Mouse (Mus musculus) layer of hippocampus, postnatal 25 days (tissue): ENCODE data around the gene Kcmf1. TPM values are rescaled to one million over a fixed set of nuclear protein-coding genes. Genes with fewer than 3 reads are reported as not detected.
"Not testable (repeated sequence)": the region's sequence is repeated elsewhere in the genome, so short reads cannot be mapped to it uniquely, and the experiment has no call there.

Source experiments
- DNase-seq, 2 experiments: peaks; one replicate each; pipeline ENCODE4 v3.0.0; 2022; ENCODE audit warnings: mixed read lengths in 2 of 2, low spot score in 1 of 2; ENCODE audit errors: extremely low spot score in 1 of 2
- total RNA-seq, 2 experiments: library from RNA; stranded (reverse); gene quantifications; 2 replicates each; pipeline ENCODE4 v1.2.3; 2021

The Kcmf1 gene
- total RNA-seq, 2 experiments from 2014 or later: 60.1 to 65.6 TPM

DNA sequence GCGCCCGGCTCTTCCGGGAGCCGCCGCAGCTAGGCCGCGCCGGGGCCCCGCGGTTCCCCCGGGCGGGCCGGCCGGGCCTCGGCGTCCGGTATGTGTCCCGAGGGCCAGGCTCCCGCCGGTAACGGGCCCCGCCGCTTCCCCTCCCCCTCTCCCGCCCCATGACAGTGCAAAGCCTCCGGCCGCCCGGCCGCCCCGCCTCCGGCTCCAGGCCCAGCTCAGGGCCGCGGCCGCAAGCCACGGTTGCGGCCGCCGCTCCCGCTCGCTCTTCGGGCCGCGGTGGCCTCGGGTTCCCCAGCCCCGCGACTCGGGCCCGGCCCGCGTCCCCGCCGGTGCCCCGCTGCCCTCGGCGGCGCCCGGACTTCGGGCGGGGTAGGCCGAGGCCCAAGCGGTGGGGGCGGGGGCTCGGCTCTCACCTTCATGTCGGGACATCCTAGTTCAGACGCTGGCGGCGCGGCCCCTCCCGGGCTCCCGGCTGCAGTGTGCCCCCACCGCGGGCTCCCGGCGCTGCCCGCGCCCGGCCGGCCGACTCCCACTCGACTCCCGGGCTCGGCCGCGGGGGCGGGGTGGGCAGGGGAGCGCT is 488 bp downstream of the Kcmf1 start:
- DNase-seq: no peak

DNA sequence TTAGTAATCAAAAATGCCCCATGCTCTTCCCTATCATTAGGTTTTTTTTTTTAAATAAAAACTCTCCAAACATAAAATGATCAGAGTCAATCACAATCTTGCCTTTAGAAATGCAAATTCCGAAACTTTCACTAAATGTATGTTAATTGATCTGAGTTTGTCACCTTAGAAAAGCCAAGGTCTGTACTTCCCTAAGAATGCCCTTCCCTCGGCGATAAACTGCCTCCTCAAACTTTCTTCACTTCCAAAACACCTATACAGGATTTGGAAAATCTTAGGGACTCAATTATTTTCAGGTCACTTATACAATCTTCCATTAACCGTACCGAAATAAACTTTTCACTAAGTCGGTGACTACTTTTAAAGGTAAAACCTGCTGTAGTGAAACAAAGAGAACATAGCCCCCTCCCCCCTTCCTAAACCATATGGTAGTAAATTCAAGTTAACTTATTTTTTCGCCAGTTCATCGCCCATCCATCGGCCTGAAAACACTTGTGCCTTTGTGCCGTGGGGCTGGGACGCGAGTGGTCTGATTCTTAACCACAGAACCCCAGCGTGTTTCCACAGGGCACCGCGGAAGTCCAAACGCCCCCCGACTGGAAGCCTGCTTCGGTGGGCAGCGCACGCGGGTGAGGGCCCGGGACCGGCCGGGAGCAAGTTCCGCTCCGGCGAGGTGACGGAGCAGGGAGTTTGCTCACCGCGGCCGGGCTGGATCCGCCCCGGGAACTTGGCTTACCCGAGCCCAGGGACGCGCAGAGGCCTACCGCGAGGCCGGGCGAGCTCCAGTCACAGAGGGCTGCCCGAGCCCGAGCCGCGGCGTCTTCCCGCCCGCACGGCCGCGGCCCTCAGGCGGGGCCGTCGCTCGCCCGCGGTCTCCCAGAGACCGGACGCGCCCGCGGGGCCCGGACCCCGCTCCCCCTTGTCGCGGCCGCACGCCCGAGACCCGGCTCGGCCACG is 1.3 kb downstream of the Kcmf1 start:
- peak; percentile 39 to 45 for DNase-seq

DNA sequence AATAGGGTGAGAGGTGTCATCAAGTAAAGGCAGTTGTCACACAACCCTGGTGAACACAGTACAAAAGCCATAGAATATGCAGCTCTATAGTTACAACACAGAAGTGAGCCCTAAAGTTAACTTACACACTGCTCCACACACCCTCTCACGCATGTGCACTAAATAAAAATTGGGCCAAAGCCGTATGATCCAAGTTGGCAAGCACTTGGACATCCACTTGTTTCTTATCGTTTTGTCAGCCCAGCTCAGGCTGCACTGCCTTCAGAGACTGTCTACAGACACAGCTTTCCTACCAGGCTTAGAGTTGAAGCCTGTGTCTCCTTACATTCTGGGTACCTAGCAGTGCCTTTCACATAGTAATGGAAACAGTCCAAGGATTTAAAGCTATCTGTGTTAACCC is 4.8 kb downstream of the Kcmf1 start:
- no peak for DNase-seq

DNA sequence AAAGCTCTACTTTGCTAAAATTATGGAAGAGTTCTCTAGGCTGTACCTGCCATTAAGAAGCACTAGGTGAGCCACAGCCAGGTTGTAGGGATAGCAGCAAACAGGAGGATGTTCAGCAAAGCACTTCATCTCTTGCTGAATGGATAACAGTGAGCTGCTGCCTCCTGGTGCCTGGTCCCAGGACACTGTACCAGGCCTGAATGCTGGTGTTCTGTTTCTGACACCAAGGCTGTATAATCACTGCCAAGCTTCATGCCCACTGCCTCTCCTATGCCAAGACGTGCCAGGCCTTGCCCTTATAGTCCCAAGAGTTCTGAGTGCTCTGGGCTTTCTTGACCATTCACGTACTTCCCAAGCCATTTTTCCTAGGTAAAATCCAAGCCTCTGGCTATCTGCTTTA is 8.5 kb downstream of the Kcmf1 start:
- DNase-seq: no peak

- no peak for DNase-seq
Observed at GRCm38 (mm10) chr6:72888655-72889054, 11.1 kb downstream of the Kcmf1 start.

GRCm38 (mm10) chr6:72885268-72885667 is 14.5 kb downstream of the Kcmf1 start:
- DNase-seq: no peak

DNA sequence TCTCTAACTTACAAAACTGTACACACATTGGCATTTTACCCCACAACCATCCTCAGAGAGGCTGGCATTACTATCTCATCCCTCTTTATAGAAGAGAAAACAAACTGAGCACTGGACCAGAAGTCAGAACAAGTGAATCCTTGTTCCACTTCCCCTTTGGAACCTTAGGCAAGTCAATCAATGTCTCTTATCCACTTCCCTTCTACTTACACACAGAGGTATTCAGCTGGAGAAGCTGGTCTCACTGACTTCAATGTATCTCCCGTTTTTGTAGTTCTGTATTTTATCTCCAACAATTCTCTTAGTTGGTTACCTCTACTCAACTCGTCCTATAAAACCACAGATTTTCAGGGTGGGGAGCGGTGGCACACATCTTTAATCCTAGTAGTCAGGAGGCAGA is 15.0 kb downstream of the Kcmf1 start:
- DNase-seq: no peak

- DNase-seq: no peak
Observed at GRCm38 (mm10) chr6:72882661-72883458, 16.9 kb downstream of the Kcmf1 start.

- DNase-seq: no peak
Observed at GRCm38 (mm10) chr6:72882222-72882621, 17.6 kb downstream of the Kcmf1 start.

GRCm38 (mm10) chr6:72881619-72881979 is 18.2 kb downstream of the Kcmf1 start:
- no peak for DNase-seq

DNA sequence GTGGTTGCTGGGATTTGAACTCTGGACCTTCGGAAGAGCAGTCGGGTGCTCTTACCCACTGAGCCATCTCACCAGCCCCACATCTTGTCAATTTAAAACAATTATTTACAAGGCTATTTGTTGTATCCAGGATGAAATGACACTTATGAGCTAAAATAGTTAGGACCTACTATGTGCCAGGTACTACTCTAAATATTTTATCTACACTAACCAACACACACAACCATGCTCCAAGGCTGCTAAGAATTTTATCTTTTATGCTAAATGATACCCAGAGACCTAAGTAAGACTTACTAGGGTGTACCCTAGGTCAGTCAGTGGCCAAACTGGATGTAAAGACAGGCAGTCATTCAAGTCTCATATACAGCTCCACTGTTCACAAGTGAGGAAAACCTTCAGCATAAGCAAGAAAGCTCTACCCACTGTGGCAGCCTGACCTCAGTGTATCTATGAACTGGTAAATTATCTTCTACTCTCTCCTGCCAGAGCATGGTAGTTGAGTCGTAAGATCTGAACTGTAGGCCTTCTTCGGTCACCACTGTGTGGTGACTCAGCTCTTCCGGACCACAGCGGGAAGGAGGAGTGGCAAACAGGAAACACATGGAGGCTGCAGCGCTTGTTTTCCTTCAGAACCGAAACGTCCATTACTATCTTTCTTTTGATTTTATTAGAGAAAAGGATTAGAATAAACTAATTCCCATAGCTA is 18.7 kb downstream of the Kcmf1 start:
- no peak for DNase-seq

GRCm38 (mm10) chr6:72876629-72877028 is 23.1 kb downstream of the Kcmf1 start:
- no peak for DNase-seq

GRCm38 (mm10) chr6:72873338-72873737 is 26.4 kb downstream of the Kcmf1 start:
- DNase-seq: no peak

DNA sequence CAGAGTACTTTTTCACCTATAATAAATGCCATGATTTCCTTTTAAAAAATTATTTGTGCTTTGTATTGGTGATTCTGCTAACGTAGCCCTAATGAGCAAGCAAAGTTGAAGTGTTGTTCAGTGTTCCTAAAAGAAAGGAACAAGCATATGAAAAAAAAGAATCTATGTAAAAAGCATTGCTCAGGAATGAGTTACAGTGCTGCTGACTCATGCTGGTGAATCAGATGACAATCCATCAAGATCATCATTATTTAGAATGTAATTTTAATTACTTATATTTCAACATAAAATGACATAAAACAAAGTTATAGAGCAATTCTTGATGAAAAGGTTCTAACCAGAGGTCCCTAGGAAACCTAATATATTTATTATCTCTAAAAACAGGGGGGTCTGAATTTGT is 27.5 kb downstream of the Kcmf1 start:
- DNase-seq: no peak

GRCm38 (mm10) chr6:72869601-72870000 is 30.2 kb downstream of the Kcmf1 start:
- no peak for DNase-seq

- no peak for DNase-seq
Observed at GRCm38 (mm10) chr6:72868688-72869087, 31.1 kb downstream of the Kcmf1 start.

- no peak for DNase-seq
Observed at GRCm38 (mm10) chr6:72867746-72868145, 32.0 kb downstream of the Kcmf1 start.

- no peak for DNase-seq
Observed at GRCm38 (mm10) chr6:72866232-72866631, 33.5 kb downstream of the Kcmf1 start.

GRCm38 (mm10) chr6:72862686-72863085 is 37.1 kb downstream of the Kcmf1 start:
- not testable (repeated sequence) for DNase-seq

DNA sequence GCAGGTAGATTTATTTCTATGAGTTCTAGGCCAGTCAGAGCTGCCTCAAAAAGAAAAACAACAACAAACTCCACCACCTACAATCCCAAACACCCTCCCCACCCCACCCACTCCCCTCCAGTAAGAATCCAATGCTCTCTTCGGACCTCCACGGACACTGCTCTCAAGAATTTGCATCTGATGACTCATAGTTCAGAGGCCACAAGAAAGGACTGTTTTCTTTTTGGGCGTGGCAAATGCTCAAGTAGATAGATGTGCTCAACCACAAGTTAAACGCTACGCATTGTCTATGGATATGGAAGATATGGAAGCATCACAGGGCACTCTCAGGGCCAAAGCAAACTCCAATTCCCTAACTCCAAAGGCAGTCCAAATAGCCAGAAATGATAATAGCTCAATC is 45.5 kb downstream of the Kcmf1 start:
- no peak for DNase-seq

GRCm38 (mm10) chr6:72852180-72852579 is 47.6 kb downstream of the Kcmf1 start:
- no peak for DNase-seq
